Mouse (Mus musculus) megakaryocyte, embryonic 14.5 days (primary cell): ENCODE measurements around the gene Akap13.

ENCODE experiments used
- FLI1 ChIP-seq: IDR thresholded peaks from 2 replicates; pipeline ENCODE4 v1.6.1; 2012; ENCODE audit warnings: low read length, inconsistent platforms, mixed read lengths
- GATA1 ChIP-seq: IDR thresholded peaks from 3 replicates; pipeline ENCODE4 v1.6.1; 2012; ENCODE audit warnings: mixed read lengths, low read length, inconsistent platforms, borderline replicate concordance

DNA sequence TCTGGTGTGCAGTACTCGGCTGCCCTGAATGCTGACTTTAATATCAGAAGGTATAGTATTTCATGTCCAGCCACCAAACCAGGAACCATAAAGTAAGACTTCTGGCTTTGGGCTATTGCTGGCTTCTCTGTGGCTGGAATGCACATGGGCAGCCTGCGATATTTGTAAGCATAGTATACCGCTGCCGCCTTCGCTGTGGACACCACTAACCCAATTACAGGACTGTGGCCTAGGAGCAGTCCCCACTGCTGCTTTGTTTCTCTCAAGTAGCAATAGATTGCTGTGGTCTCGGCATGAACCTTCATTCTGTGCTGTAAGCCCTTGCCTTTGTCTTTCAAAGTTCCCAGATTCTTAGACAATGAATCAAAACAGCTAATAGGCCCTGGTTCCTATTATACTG, 228.1 kb downstream of the Akap13 start:
- no peak for TF ChIP-seq GATA1
- no peak for TF ChIP-seq FLI1
